24 mouse cellular contexts compared by ENCODE assay signal in genomic region chr14:120240209-120240608, GRCm38 (mm10).
"Had no signal": no experiment of that assay in that cellular context is flagged by ENCODE, and none has a peak within 500 bp of the region (broad histone marks: within the 10 kb centered on the region; RNA-seq: fewer than 3 reads in every experiment).

No protein-coding gene starts in this region.

- H3K36me3 ChIP-seq: heart, embryonic 13.5 days; heart, embryonic 15.5 days; hindbrain, embryonic 13.5 days; hindbrain, embryonic 15.5 days; limb, embryonic 10.5 days; limb, embryonic 12.5 days; liver, embryonic 13.5 days had no signal

- H3K4me3 ChIP-seq: heart, adult 2 months; heart, embryonic 13.5 days; heart, embryonic 15.5 days; hindbrain, embryonic 13.5 days; hindbrain, embryonic 15.5 days; layer of hippocampus, adult 2 months; left cerebral cortex, adult 2 months; limb, embryonic 10.5 days; limb, embryonic 12.5 days; liver, embryonic 13.5 days had no signal

- DNase-seq: gastrocnemius, postnatal 14 days; gastrocnemius, postnatal 36 days; heart, adult 2 months; heart, postnatal 14 days; heart, postnatal 36 days; kidney, adult 11 months; kidney, adult 2 months; kidney, postnatal 10 days; kidney, postnatal 25 days; kidney, postnatal 4 days; liver; liver, embryonic 13.5 days had no signal

- H3K27me3 ChIP-seq: heart, embryonic 13.5 days; heart, embryonic 15.5 days; hindbrain, embryonic 13.5 days; hindbrain, embryonic 15.5 days; limb, embryonic 12.5 days; liver, embryonic 13.5 days had no signal

- ATAC-seq: hindbrain, postnatal 0 days; intestine, embryonic 16.5 days had no signal

- H3K9ac ChIP-seq: heart, embryonic 13.5 days; heart, embryonic 15.5 days; hindbrain, embryonic 13.5 days; hindbrain, embryonic 15.5 days; limb, embryonic 12.5 days; liver, embryonic 13.5 days had no signal

- H3K4me2 ChIP-seq: heart, embryonic 11.5 days; heart, embryonic 13.5 days; heart, embryonic 15.5 days; hindbrain, embryonic 13.5 days; hindbrain, embryonic 15.5 days; limb, embryonic 12.5 days; liver, embryonic 11.5 days; liver, embryonic 13.5 days had no signal

- H3K9me3 ChIP-seq: heart, embryonic 13.5 days; heart, embryonic 15.5 days; hindbrain, embryonic 13.5 days; hindbrain, embryonic 15.5 days; limb, embryonic 10.5 days; limb, embryonic 12.5 days; liver, embryonic 13.5 days had no signal

- H3K4me1 ChIP-seq: hindbrain, embryonic 13.5 days; hindbrain, embryonic 15.5 days; limb, embryonic 10.5 days; limb, embryonic 12.5 days; liver, embryonic 13.5 days had no signal

- H3K27ac ChIP-seq: heart, adult 2 months; heart, embryonic 13.5 days; heart, embryonic 15.5 days; hindbrain, embryonic 13.5 days; hindbrain, embryonic 15.5 days; hindbrain, postnatal 0 days; layer of hippocampus, adult 2 months; left cerebral cortex, adult 2 months; limb, embryonic 10.5 days; limb, embryonic 12.5 days; liver, embryonic 13.5 days had no signal
